Comparison of ENCODE assay signal across 8 mouse cellular contexts in the genomic region with DNA sequence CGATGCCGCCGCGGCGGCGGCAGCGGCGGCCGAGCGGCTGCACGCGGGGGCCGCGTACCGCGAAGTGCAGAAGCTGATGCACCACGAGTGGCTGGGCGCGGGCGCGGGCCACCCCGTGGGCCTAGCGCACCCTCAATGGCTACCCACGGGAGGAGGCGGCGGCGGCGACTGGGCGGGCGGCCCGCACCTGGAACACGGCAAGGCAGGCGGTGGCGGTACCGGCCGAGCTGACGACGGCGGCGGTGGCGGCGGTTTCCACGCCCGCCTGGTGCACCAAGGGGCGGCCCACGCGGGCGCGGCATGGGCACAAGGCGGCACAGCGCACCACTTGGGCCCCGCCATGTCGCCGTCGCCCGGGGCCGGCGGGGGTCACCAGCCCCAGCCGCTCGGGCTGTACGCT. TPM values are rescaled to one million over a fixed set of nuclear protein-coding genes. Genes with fewer than 3 reads are reported as not detected.
DNase-seq lines count a peak whose midpoint lies in the region; ATAC-seq lines count a peak whose summit lies in the region.

No protein-coding gene starts in this region.

- H3K4me2 ChIP-seq in kidney, embryonic 15.5 days, result peak overlapping the region; percentile 97

- H3K27ac ChIP-seq in kidney, embryonic 15.5 days, result no peak overlapping the region
- H3K27ac ChIP-seq in brown adipose tissue, adult 24 weeks (replicated peaks; ENCODE audit: low read depth, low read length), result no peak overlapping the region
- peak overlapping the region; percentile 84 for H3K27ac ChIP-seq in hindbrain, embryonic 10.5 days
- peak overlapping the region; percentile 90 for H3K27ac ChIP-seq in midbrain, embryonic 10.5 days (replicated peaks)

- peaks cover 49% of the 10 kb centered on the region for H3K4me1 ChIP-seq in kidney, embryonic 15.5 days
- H3K4me1 ChIP-seq in brown adipose tissue, adult 24 weeks (ENCODE audit: control insufficient read depth, insufficient read depth, insufficient read length, low read length), result peaks cover 2% of the 10 kb centered on the region; the same call in 1 of the 2 replicates
- peaks cover 84% of the 10 kb centered on the region for H3K4me1 ChIP-seq in hindbrain, embryonic 10.5 days (replicated peaks)
- H3K4me1 ChIP-seq in midbrain, embryonic 10.5 days, result peaks cover 94% of the 10 kb centered on the region

- ATAC-seq in kidney, embryonic 15.5 days (replicated peaks; ENCODE audit: low FRiP score), result no peak
- no peak for ATAC-seq in frontal cortex, adult (ENCODE audit: low TSS enrichment)

- peaks cover 97% of the 10 kb centered on the region for H3K27me3 ChIP-seq in kidney, embryonic 15.5 days
- peaks cover 96% of the 10 kb centered on the region for H3K27me3 ChIP-seq in hindbrain, embryonic 10.5 days (ENCODE audit: insufficient read depth, poor library complexity, severe bottlenecking)
- H3K27me3 ChIP-seq in midbrain, embryonic 10.5 days (ENCODE audit: low read depth, poor library complexity, severe bottlenecking), result peaks cover 96% of the 10 kb centered on the region

- peak overlapping the region; percentile 45 for H3K9ac ChIP-seq in kidney, embryonic 15.5 days

- H3K36me3 ChIP-seq in kidney, embryonic 15.5 days, result no peaks in the 10 kb centered on the region
- no peaks in the 10 kb centered on the region for H3K36me3 ChIP-seq in hindbrain, embryonic 10.5 days
- peaks cover 11% of the 10 kb centered on the region for H3K36me3 ChIP-seq in midbrain, embryonic 10.5 days

- H3K9me3 ChIP-seq in kidney, embryonic 15.5 days (replicated peaks), result no peaks in the 10 kb centered on the region
- H3K9me3 ChIP-seq in hindbrain, embryonic 10.5 days, result no peaks in the 10 kb centered on the region
- no peaks in the 10 kb centered on the region for H3K9me3 ChIP-seq in midbrain, embryonic 10.5 days (replicated peaks)

- H3K4me3 ChIP-seq in kidney, embryonic 15.5 days (replicated peaks), result peak overlapping the region; percentile 59
- H3K4me3 ChIP-seq in brown adipose tissue, adult 24 weeks (ENCODE audit: insufficient read depth, low read depth, low read length), result peak overlapping the region; percentile 53
- peak overlapping the region; percentile 76 for H3K4me3 ChIP-seq in hindbrain, embryonic 10.5 days
- peak overlapping the region; percentile 74 for H3K4me3 ChIP-seq in midbrain, embryonic 10.5 days

- DNase-seq in kidney, adult 8-10 months, result no peak
- DNase-seq in hindbrain, embryonic 10.5 days (ENCODE audit: low spot score), result no peak
- no peak for DNase-seq in midbrain, embryonic 10.5 days (ENCODE audit: low spot score)
- no peak for DNase-seq in ovary, postnatal 14 days (ENCODE audit: low spot score)
- no peak for DNase-seq in spleen, postnatal 4 days (ENCODE audit: low spot score in 2 of 2)

- under 1% methylated on average over 61 of the region's 61 CpGs for WGBS in kidney, embryonic 15.5 days
- 2% methylated on average over 61 of the region's 61 CpGs for WGBS in hindbrain, embryonic 10.5 days
- WGBS in midbrain, embryonic 10.5 days, result under 1% methylated on average over 60 of the region's 61 CpGs

RNA-seq across cellular contexts. Expression of gene Pou3f1, which starts 1.2 kb away (rescaled TPM):
- polyA plus RNA-seq in kidney, embryonic 15.5 days (2015; fragmentation: Nextera tagmentation; extraction: Ambion mirVana), result 0.62 and 0.69 TPM in 2 replicates
- 0.52 TPM in 1 of 2 replicates, not detected in the other for polyA plus RNA-seq in brown adipose tissue, adult 24 weeks (2012; ENCODE audit: insufficient read depth, insufficient read length, missing spikeins)
- 5.2 and 12.9 TPM in 2 replicates for polyA plus RNA-seq in hindbrain, embryonic 10.5 days (2016; fragmentation: Nextera tagmentation; extraction: Ambion mirVana)
- 13.8 and 18.2 TPM in 2 replicates for polyA plus RNA-seq in midbrain, embryonic 10.5 days (2016; fragmentation: Nextera tagmentation; extraction: Ambion mirVana)

RNA-seq across cellular contexts. Expression of gene Utp11, which starts 35.6 kb away (rescaled TPM):
- polyA plus RNA-seq in kidney, embryonic 15.5 days (2015; fragmentation: Nextera tagmentation; extraction: Ambion mirVana), result 78.5 and 81.9 TPM in 2 replicates
- polyA plus RNA-seq in brown adipose tissue, adult 24 weeks (2012; ENCODE audit: insufficient read depth, insufficient read length, missing spikeins), result 20.9 and 27.6 TPM in 2 replicates
- 62.8 and 62.9 TPM in 2 replicates for polyA plus RNA-seq in hindbrain, embryonic 10.5 days (2016; fragmentation: Nextera tagmentation; extraction: Ambion mirVana)
- 63.6 and 68.0 TPM in 2 replicates for polyA plus RNA-seq in midbrain, embryonic 10.5 days (2016; fragmentation: Nextera tagmentation; extraction: Ambion mirVana)

RNA-seq across cellular contexts. Expression of gene Fhl3, which starts 42.7 kb away (rescaled TPM):
- 8.4 and 12.4 TPM in 2 replicates for polyA plus RNA-seq in kidney, embryonic 15.5 days (2015; fragmentation: Nextera tagmentation; extraction: Ambion mirVana)
- 10.7 and 14.1 TPM in 2 replicates for polyA plus RNA-seq in brown adipose tissue, adult 24 weeks (2012; ENCODE audit: insufficient read depth, insufficient read length, missing spikeins)
- polyA plus RNA-seq in hindbrain, embryonic 10.5 days (2016; fragmentation: Nextera tagmentation; extraction: Ambion mirVana), result 4.0 and 5.7 TPM in 2 replicates
- 4.6 and 5.8 TPM in 2 replicates for polyA plus RNA-seq in midbrain, embryonic 10.5 days (2016; fragmentation: Nextera tagmentation; extraction: Ambion mirVana)

RNA-seq across cellular contexts. Expression of gene 3100002H09Rik, which starts 47.2 kb away (rescaled TPM):
- not detected in 2 replicates for polyA plus RNA-seq in kidney, embryonic 15.5 days (2015; fragmentation: Nextera tagmentation; extraction: Ambion mirVana)
- not detected in 2 replicates for polyA plus RNA-seq in brown adipose tissue, adult 24 weeks (2012; ENCODE audit: insufficient read depth, insufficient read length, missing spikeins)
- 0.25 TPM in 1 of 2 replicates, not detected in the other for polyA plus RNA-seq in hindbrain, embryonic 10.5 days (2016; fragmentation: Nextera tagmentation; extraction: Ambion mirVana)
- 0.73 and 1.9 TPM in 2 replicates for polyA plus RNA-seq in midbrain, embryonic 10.5 days (2016; fragmentation: Nextera tagmentation; extraction: Ambion mirVana)

RNA-seq across cellular contexts. Expression of gene Sf3a3, which starts 56.8 kb away (rescaled TPM):
- polyA plus RNA-seq in kidney, embryonic 15.5 days (2015; fragmentation: Nextera tagmentation; extraction: Ambion mirVana), result 171 and 175 TPM in 2 replicates
- polyA plus RNA-seq in brown adipose tissue, adult 24 weeks (2012; ENCODE audit: insufficient read depth, insufficient read length, missing spikeins), result 19.2 and 21.2 TPM in 2 replicates
- 221 and 243 TPM in 2 replicates for polyA plus RNA-seq in hindbrain, embryonic 10.5 days (2016; fragmentation: Nextera tagmentation; extraction: Ambion mirVana)
- polyA plus RNA-seq in midbrain, embryonic 10.5 days (2016; fragmentation: Nextera tagmentation; extraction: Ambion mirVana), result 247 and 256 TPM in 2 replicates

Comparison
In these comparisons a context has a peak if more than half of its experiments do, and no peak if none do; other contexts are left out.
1. H3K27ac ChIP-seq: peak in hindbrain, embryonic 10.5 days (single experiment) and midbrain, embryonic 10.5 days (single experiment); none in kidney, embryonic 15.5 days (single experiment) and brown adipose tissue, adult 24 weeks (single experiment).
2. Peak in every context shown above with its lines, with median percentiles within 50 percentile points of each other: H3K4me3 ChIP-seq.